Mouse (Mus musculus) liver, adult (tissue): ENCODE measurements around the gene Srxn1.

Experiments used
- GATA4 ChIP-seq: IDR thresholded peaks from 2 replicates; pipeline ENCODE4 v1.6.1; 2014; ENCODE audit warnings: mild to moderate bottlenecking, low read length; ENCODE audit not compliant: insufficient replicate concordance

Srxn1 gene

DNA sequence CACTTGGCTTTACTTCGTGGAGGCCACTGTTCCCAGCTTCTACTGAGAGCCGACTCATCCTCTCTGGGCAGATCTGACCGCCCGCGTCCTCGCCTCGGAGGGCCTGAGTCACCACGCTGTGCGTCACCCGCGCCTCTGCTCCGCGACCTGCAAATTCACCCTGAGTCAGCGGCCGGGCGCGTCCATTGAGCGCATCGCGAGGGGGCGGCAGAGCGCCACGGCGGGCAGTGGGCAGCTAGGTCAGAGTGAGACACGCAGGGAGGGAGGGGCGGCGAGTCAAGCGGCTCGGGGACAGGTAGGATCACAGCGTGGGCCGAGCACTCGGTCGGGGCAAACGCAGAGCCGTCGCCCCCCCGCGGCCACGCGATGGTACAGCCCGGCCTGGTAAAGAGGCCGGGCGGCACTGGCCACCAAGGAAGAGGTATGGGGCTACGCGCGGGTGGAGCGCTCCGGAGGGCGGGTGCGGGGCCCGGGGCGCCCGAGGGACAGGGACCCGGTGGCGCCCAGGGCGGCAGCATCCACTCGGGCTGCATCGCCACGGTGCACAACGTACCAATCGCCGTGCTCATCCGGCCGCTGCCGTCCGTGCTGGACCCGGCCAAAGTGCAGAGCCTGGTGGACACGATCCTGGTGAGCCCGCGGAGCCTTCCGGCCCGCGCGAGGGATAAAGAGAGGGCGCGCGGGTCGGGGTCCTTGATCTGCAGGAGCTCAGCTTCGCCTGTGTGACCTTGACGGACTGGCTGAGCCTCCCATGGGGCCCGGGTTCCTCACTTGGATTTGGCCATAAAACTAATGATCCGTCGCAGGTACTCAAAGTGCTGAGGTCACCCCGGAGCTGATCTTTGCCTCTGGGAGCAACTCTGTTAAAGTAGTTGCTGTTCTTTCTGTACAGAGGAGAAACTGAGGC, at the start of gene Srxn1:
Gene Srxn1, plus strand, starts transcription at position 199 of the 907 bp plus-strand sequence.
- peak; percentile 33; the same call in 1 of the 2 replicates for TF ChIP-seq GATA4

DNA sequence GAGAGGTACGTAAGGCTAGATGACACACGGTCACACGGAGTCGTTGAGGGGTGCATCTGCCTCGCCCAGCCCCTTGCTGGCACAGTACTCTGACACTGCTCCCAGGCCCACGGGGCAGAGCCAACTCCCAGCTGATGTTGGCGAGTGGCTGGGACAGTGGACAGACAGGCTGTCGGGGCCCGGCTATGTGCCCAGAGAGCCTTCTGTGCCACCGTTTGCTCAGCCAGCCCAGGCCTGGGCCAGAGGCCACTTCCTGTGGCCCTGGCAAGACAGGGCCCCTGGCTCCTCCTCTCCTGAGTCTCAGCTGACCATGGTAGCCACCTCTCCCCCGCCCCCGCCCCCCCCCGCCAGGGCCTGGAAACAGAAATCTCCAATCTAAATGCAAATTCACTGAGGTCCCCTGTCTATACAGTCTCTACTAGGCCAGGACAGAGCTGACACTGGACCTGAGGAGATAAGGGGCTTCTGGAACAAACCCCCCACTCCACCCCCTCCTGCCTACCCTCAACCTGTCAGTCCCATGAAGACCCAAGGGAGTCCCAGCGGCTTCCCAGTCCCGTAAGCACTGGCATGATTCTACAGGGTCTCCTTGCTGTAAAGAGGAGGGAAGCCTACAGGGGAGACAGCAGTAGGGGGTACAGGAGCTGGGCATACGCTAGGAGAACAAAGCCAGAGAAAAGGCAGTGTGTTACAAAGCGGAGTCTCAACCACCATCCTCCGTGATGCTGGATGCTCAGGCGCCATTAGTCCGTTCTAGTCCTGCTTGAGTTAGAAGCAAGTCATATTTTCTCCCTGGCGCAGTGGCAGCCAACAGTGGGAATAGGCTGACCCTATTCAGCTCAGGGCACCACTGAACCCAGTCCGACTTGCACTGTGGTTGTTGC, 48.7 kb upstream of the Srxn1 start:
- no peak for TF ChIP-seq GATA4

- TF ChIP-seq GATA4: no peak
Observed at GRCm38 (mm10) chr2:152057252-152057563, 48.1 kb upstream of the Srxn1 start.

DNA sequence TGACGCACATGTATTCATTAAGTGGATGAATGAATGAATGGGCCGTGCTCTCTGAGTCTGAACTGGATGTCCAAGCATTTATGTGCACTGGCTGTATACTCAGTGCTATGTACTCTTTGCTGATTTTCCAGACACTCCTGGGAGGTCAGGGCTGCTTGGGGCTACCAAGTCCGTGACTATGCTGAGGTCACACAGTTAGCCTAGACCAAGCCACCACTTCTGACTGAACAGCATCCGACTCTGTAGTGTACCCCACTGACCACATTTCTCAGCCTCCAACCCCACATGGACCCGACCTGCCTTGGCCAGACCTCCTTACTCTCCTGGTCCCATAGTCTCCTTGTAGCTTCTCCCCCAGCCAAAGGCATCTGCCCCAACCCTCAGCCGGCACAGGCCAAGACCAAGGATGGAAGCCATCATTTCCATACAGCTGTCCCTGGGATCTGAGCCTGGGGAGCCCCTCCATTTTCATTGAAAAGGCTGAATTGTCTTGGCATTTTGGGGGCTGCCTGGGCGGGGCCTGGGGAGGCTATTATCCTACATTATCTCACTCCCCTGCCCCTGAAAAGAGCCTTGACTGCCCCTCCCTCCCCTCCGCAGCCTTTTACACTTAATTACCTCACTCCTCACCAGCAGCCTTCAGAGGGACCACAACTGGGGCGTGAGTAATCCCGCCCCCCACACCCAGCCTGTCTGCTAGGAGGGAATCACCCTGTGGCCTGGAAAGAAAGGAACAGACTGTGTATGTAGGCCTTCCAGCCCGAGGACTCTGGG, 36.5 kb upstream of the Srxn1 start:
- no peak for TF ChIP-seq GATA4

DNA sequence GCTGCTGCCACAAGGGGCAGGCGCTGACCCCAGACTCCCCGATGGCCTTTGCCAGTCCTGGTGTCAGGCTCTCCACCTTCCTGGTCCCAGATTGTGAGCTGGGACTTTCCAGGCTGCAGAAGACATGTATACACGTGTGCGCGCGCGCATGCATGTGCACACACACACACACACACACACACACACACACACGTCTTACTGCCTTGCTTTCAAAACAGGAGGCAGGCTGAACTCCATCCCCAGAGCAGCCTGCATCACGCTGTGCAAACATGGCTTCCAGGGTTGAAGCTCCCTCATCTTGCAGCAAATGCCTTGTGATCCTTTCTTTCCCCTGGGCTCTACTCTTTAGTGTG, 35.9 kb upstream of the Srxn1 start:
- TF ChIP-seq GATA4: no peak

DNA sequence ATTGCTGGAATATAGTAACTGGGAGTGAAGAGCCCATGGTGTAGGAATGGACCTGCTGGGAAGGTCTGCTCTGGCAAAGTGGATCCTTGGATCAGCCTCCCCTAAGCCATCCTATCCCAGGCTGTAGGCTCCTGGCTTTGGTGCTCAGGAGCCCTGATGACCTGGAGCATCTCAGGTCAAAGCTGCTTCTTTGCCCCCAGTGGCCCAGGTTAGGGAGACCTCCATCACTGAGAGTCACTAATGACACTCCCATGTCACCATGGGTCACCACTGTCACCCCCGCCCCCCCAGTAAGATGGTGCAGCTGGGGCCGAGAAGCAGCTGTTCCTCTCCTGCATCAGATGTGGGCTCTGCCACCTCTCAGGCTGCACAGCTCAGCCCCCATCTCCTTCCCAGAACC, 35.4 kb upstream of the Srxn1 start:
- no peak for TF ChIP-seq GATA4

GRCm38 (mm10) chr2:152074521-152074920, 30.8 kb upstream of the Srxn1 start:
- no peak for TF ChIP-seq GATA4

GRCm38 (mm10) chr2:152075294-152075889, 29.9 kb upstream of the Srxn1 start:
- no peak for TF ChIP-seq GATA4

GRCm38 (mm10) chr2:152077337-152077736, 28.0 kb upstream of the Srxn1 start:
- TF ChIP-seq GATA4: no peak

- TF ChIP-seq GATA4: no peak
Observed at GRCm38 (mm10) chr2:152080685-152081541, 24.4 kb upstream of the Srxn1 start, which contains the start of gene Scrt2. Gene Scrt2 (plus strand): TSS chr2:152081529.

GRCm38 (mm10) chr2:152081641-152082448, 23.5 kb upstream of the Srxn1 start:
- no peak for TF ChIP-seq GATA4

DNA sequence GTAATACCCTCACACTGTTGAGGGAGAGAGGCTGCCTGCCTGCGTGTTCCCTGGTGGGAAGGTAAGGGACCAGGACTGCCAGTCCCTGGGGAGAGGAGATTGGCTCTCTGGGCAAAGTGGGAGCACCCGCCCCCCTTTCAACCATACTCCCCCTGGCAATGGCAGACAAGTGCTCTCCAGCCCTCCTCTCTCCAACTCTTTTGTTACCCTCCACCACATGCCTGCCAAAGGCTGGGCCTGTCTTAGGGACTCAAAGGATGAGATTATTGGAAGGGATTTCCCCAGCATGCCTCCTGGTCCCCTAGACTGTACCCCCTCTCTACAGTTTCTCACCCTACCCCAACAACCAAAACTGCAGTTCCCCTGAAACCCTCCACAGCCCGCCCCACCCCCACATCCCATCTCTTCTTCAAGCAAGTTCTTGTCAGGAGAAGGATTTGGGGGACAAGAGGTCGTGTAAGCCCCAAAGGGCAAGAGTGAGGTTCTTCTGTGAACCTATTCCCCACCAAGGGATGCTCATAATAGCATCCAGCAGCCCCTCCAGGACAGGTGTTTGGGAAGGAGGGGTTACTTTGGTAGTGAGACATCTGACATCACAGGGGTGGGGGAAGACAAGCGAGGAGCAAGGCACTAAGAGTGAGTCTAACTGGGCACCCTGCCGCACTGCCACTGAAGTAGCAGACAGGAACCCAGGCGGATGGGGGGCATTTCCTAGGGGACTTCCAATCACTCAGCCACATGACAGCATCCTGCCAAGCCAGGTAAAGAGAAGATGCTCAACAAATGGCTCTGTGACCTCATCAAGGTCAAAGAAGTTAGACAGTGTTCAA, 22.6 kb upstream of the Srxn1 start:
- no peak for TF ChIP-seq GATA4

- TF ChIP-seq GATA4: no peak
Observed at GRCm38 (mm10) chr2:152083411-152083810, 21.9 kb upstream of the Srxn1 start.

- no peak for TF ChIP-seq GATA4
Observed at GRCm38 (mm10) chr2:152084298-152084697, 21.0 kb upstream of the Srxn1 start.
